Mouse (Mus musculus): Measurements from ENCODE around the gene Mtx2. TPM values are rescaled to one million over a fixed set of nuclear protein-coding genes. Genes with fewer than 3 reads are reported as not detected.

Mtx2 gene
- polyA plus RNA-seq, 1 experiment, result 30.2 TPM

GRCm38 (mm10) chr2:74822654-74823053, 2.9 kb upstream of the Mtx2 start:
- H3ac ChIP-seq (ENCODE audit: control insufficient read depth, insufficient read length, low read depth), result no peak overlapping the region
- no peak overlapping the region for H3K4me3 ChIP-seq (ENCODE audit: insufficient read depth, poor library complexity, severe bottlenecking)

GRCm38 (mm10) chr2:74825371-74825729, 253 bp upstream of the Mtx2 start:
- peaks cover 4% of the 10 kb centered on the region for H3K36me3 ChIP-seq (ENCODE audit: control insufficient read depth, insufficient read depth)
- H3K4me3 ChIP-seq (ENCODE audit: insufficient read depth, poor library complexity, severe bottlenecking), result peak overlapping the region; percentile 90
- H3K27me3 ChIP-seq (ENCODE audit: control insufficient read depth, insufficient read depth, insufficient read length), result peaks cover 4% of the 10 kb centered on the region
- peaks cover 42% of the 10 kb centered on the region for H3K79me2 ChIP-seq (ENCODE audit: control insufficient read depth, insufficient read depth)
- peak overlapping the region; percentile 87 for H3ac ChIP-seq (ENCODE audit: control insufficient read depth, insufficient read length, low read depth)
- TF ChIP-seq MAX (IDR thresholded peaks at IDR 0.05) (no peak), CEBPB (IDR thresholded peaks at IDR 0.05; ENCODE audit: low read depth) (no peak), USF1 (IDR thresholded peaks at IDR 0.05; ENCODE audit: low read depth) (no peak), MYOD1 (IDR thresholded peaks at IDR 0.05; ENCODE audit: control insufficient read depth, insufficient read length, low read depth) (no peak), MYOG (IDR thresholded peaks at IDR 0.05; ENCODE audit: control insufficient read depth, extremely low read depth, insufficient read length) (no peak), FOSL1 (IDR thresholded peaks at IDR 0.05; ENCODE audit: insufficient read depth, low read length, poor library complexity, severe bottlenecking) (no peak), CTCF (IDR thresholded peaks at IDR 0.05; ENCODE audit: control insufficient read depth, insufficient read depth, insufficient read length) (no peak)
- peaks cover 24% of the 10 kb centered on the region for H3K79me3 ChIP-seq (ENCODE audit: low read depth)

More at GRCm38 (mm10) chr2:74822654-74823053, 2.9 kb upstream of the Mtx2 start:
- H3K79me3 ChIP-seq (ENCODE audit: low read depth), result peaks cover 11% of the 10 kb centered on the region
- H3K36me3 ChIP-seq (ENCODE audit: control insufficient read depth, insufficient read depth), result no peaks in the 10 kb centered on the region
- H3K79me2 ChIP-seq (ENCODE audit: control insufficient read depth, insufficient read depth), result peaks cover 21% of the 10 kb centered on the region
- no peak for TF ChIP-seq FOSL1 (IDR thresholded peaks at IDR 0.05; ENCODE audit: insufficient read depth, low read length, poor library complexity, severe bottlenecking)
- TF ChIP-seq USF1 (IDR thresholded peaks at IDR 0.05; ENCODE audit: low read depth), result no peak
- TF ChIP-seq MAX (IDR thresholded peaks at IDR 0.05), result no peak
- no peak for TF ChIP-seq MYOG (IDR thresholded peaks at IDR 0.05; ENCODE audit: control insufficient read depth, extremely low read depth, insufficient read length)
- TF ChIP-seq CTCF (IDR thresholded peaks at IDR 0.05; ENCODE audit: control insufficient read depth, insufficient read depth, insufficient read length), result no peak
- no peak for TF ChIP-seq CEBPB (IDR thresholded peaks at IDR 0.05; ENCODE audit: low read depth)
- TF ChIP-seq MYOD1 (IDR thresholded peaks at IDR 0.05; ENCODE audit: control insufficient read depth, insufficient read length, low read depth), result no peak
- peaks cover 15% of the 10 kb centered on the region for H3K27me3 ChIP-seq (ENCODE audit: control insufficient read depth, insufficient read depth, insufficient read length)

GRCm38 (mm10) chr2:74846992-74847391, 21.4 kb downstream of the Mtx2 start:
- no peak overlapping the region for H3K4me3 ChIP-seq (ENCODE audit: insufficient read depth, poor library complexity, severe bottlenecking)
- peaks cover 5% of the 10 kb centered on the region for H3K79me3 ChIP-seq (ENCODE audit: low read depth)
- H3K36me3 ChIP-seq (ENCODE audit: control insufficient read depth, insufficient read depth), result peaks cover 4% of the 10 kb centered on the region
- peaks cover 34% of the 10 kb centered on the region for H3K79me2 ChIP-seq (ENCODE audit: control insufficient read depth, insufficient read depth)
- H3ac ChIP-seq (ENCODE audit: control insufficient read depth, insufficient read length, low read depth), result no peak overlapping the region
- H3K27me3 ChIP-seq (ENCODE audit: control insufficient read depth, insufficient read depth, insufficient read length), result no peaks in the 10 kb centered on the region
- TF ChIP-seq MAX (IDR thresholded peaks at IDR 0.05), result no peak
- no peak for TF ChIP-seq CEBPB (IDR thresholded peaks at IDR 0.05; ENCODE audit: low read depth)
- TF ChIP-seq MYOD1 (IDR thresholded peaks at IDR 0.05; ENCODE audit: control insufficient read depth, insufficient read length, low read depth), result no peak
- TF ChIP-seq CTCF (IDR thresholded peaks at IDR 0.05; ENCODE audit: control insufficient read depth, insufficient read depth, insufficient read length), result no peak
- TF ChIP-seq USF1 (IDR thresholded peaks at IDR 0.05; ENCODE audit: low read depth), result no peak
- no peak for TF ChIP-seq MYOG (IDR thresholded peaks at IDR 0.05; ENCODE audit: control insufficient read depth, extremely low read depth, insufficient read length)
- no peak for TF ChIP-seq FOSL1 (IDR thresholded peaks at IDR 0.05; ENCODE audit: insufficient read depth, low read length, poor library complexity, severe bottlenecking)

- H3K79me3 ChIP-seq (ENCODE audit: low read depth), result peaks cover 5% of the 10 kb centered on the region
- peaks cover 28% of the 10 kb centered on the region for H3K79me2 ChIP-seq (ENCODE audit: control insufficient read depth, insufficient read depth)
- peaks cover 4% of the 10 kb centered on the region for H3K36me3 ChIP-seq (ENCODE audit: control insufficient read depth, insufficient read depth)
- no peaks in the 10 kb centered on the region for H3K27me3 ChIP-seq (ENCODE audit: control insufficient read depth, insufficient read depth, insufficient read length)
- no peak overlapping the region for H3K4me3 ChIP-seq (ENCODE audit: insufficient read depth, poor library complexity, severe bottlenecking)
- no peak overlapping the region for H3ac ChIP-seq (ENCODE audit: control insufficient read depth, insufficient read length, low read depth)
- TF ChIP-seq CTCF (IDR thresholded peaks at IDR 0.05; ENCODE audit: control insufficient read depth, insufficient read depth, insufficient read length) (no peak), CEBPB (IDR thresholded peaks at IDR 0.05; ENCODE audit: low read depth) (no peak), MYOD1 (IDR thresholded peaks at IDR 0.05; ENCODE audit: control insufficient read depth, insufficient read length, low read depth) (no peak), MAX (IDR thresholded peaks at IDR 0.05) (no peak), FOSL1 (IDR thresholded peaks at IDR 0.05; ENCODE audit: insufficient read depth, low read length, poor library complexity, severe bottlenecking) (no peak), MYOG (IDR thresholded peaks at IDR 0.05; ENCODE audit: control insufficient read depth, extremely low read depth, insufficient read length) (no peak), USF1 (IDR thresholded peaks at IDR 0.05; ENCODE audit: low read depth) (no peak)
Measured at GRCm38 (mm10) chr2:74847516-74847915, 21.9 kb downstream of the Mtx2 start.

GRCm38 (mm10) chr2:74850036-74850435, 24.4 kb downstream of the Mtx2 start:
- peaks cover 13% of the 10 kb centered on the region for H3K79me2 ChIP-seq (ENCODE audit: control insufficient read depth, insufficient read depth)
- H3K36me3 ChIP-seq (ENCODE audit: control insufficient read depth, insufficient read depth), result no peaks in the 10 kb centered on the region
- TF ChIP-seq CEBPB (IDR thresholded peaks at IDR 0.05; ENCODE audit: low read depth) (no peak), MAX (IDR thresholded peaks at IDR 0.05) (no peak), MYOD1 (IDR thresholded peaks at IDR 0.05; ENCODE audit: control insufficient read depth, insufficient read length, low read depth) (no peak), CTCF (IDR thresholded peaks at IDR 0.05; ENCODE audit: control insufficient read depth, insufficient read depth, insufficient read length) (no peak), USF1 (IDR thresholded peaks at IDR 0.05; ENCODE audit: low read depth) (no peak), MYOG (IDR thresholded peaks at IDR 0.05; ENCODE audit: control insufficient read depth, extremely low read depth, insufficient read length) (no peak), FOSL1 (IDR thresholded peaks at IDR 0.05; ENCODE audit: insufficient read depth, low read length, poor library complexity, severe bottlenecking) (no peak)
- peaks cover 3% of the 10 kb centered on the region for H3K79me3 ChIP-seq (ENCODE audit: low read depth)
- no peaks in the 10 kb centered on the region for H3K27me3 ChIP-seq (ENCODE audit: control insufficient read depth, insufficient read depth, insufficient read length)
- no peak overlapping the region for H3K4me3 ChIP-seq (ENCODE audit: insufficient read depth, poor library complexity, severe bottlenecking)
- no peak overlapping the region for H3ac ChIP-seq (ENCODE audit: control insufficient read depth, insufficient read length, low read depth)

Data from C2C12 (cell line).